Mouse (Mus musculus) cortical plate, adult 2 months (tissue): Measurements from ENCODE around the gene Cwc25.

Experiments used
- CTCF ChIP-seq: fragments of 200-500 bp; IDR thresholded peaks from 2 replicates; pipeline ENCODE4 v1.5.1; 2011; ENCODE audit warnings: mild to moderate bottlenecking, control low read depth, low read length; ENCODE audit not compliant: insufficient read depth; ENCODE audit errors: extremely low read depth
- POLR2A ChIP-seq: fragments of 200-500 bp; IDR thresholded peaks from 2 replicates; pipeline ENCODE4 v1.6.1; 2011; ENCODE audit warnings: mild to moderate bottlenecking, low read length, control low read depth; ENCODE audit not compliant: insufficient read depth; ENCODE audit errors: extremely low read depth

DNA sequence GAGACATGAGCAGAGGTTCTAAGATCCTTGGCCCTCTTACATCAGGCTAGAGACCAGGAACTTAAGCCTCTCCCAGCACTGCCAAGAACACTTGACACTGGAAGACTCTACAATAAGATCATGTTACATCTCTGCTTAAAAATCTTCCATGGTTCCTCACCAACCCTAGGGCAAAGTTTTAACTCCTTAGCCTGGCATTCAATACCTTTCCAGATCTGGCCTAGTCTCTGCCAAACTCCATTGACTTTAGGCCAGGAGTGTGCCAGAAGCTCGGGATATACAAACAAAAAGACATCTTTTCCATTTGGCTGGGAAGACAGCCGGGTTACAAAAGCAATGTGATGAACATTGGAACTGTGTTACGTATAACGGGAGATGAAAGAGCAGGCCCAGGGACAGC lies 28.8 kb downstream of the Cwc25 start:
- TF ChIP-seq CTCF, result no peak
- TF ChIP-seq POLR2A, result no peak
